Mouse (Mus musculus) urinary bladder, postnatal 25 days (tissue): Measurements from ENCODE around the gene Cd151.

Source experiments
- DNase-seq: peaks from one replicate; pipeline ENCODE4 v3.0.0; 2022; ENCODE audit warnings: low spot score

The Cd151 gene

DNA sequence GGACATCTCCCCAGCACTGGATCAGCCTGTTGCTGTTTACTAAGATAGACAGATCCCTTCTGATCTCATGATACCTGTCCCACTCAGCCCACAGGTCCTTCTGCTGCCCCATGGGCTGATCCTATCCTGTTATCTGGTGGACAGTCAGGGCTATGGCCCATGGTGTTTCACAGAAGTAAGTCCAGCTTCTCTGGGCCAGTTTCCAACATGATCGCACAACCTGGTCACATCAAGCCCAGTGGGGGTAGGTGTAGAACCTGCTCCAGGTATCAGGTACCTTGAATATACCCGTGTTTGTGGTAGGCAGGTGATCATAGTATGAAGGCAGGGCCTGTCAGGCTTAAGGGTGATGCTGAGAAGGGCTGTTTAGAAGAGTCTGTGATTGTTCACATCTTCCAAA, 28.2 kb downstream of the Cd151 start:
- no peak for DNase-seq

DNA sequence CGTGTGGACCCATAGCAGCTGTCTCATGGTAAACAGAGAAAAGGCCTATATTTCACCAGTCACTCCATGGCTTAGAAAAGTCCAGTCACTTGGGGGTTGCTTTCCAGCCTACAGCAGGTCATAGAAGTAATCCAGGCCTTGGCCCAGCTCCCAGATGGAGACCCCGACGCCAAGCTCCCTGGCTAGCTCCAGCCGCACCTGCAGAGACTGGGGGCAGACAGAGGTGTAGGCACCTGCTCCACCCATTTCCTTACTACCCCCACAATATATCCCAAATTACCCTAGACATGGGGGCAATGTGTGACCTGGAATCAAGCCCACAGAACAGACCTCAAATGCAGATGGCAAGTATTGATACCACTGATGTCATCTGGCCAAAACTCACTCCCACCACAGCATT, 28.7 kb downstream of the Cd151 start:
- no peak for DNase-seq

DNA sequence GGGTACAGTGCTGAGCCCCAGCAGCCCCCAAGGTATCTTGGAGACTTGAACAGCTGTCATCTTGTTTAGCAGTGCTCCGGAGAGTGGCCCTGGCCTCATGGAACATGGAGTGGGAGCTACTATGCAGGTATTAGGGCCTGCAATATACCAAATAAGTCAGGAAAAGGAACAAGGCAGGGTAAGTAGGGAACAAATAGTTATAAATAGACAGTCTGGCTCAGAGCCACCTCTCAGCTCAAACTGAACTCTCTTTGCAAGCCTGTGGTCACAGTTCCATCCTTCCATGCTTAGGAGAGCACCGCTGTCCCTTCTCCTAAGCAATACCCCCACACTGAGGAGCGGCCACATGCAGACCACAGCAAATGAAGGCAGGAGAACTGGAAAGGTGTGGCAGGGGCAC, 30.4 kb downstream of the Cd151 start:
- no peak for DNase-seq

DNA sequence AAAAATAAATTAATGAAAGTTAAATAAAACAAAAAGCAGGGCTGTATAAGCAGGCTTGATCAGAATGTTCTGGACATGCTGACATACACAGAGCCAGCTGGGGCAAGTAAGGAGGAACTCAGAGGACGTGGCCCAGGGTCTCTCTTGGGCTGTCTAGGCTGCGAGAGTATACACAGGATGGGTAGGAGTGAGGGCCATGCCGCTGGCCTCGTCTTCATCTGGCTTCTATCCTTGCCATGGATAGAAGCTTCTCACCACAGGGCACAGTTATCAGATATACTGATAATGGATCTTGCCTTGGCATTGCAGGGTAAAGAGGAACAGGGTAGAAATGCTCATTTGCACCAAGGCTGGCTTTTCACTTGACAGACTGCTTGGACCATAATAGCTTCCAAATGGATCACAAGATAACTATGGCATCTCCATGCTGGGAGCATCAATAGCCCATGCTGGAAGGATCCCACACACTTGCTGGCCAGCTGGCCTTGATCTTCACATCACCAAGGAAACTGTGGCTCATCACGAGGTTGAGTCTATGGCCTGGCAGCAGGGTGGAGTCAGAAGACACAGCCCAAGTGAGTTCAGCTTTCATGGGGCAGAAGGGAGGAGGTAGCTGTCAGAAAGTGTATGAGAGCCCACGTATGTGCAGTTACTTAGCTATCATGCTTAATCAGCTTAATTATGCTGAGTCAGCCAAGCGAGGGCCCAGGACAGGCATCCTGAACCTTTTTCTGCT, 34.8 kb downstream of the Cd151 start:
- DNase-seq, result no peak

DNA sequence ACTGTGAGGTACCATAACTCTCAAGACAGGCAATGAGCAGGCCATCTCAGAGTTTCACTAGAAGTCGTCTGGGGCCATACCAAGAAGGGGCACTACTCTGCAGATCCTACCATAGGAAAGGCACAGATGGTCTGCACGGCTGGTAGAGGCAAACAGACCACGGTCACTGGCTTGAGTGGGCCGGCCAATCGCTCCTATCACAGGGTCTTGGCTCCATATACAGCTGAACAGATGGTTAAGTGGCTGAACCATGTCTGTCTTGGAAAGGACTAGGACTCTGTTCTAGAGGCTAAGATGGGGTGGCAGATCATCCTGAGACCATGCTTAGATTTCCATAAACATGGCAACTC, 35.3 kb downstream of the Cd151 start:
- DNase-seq, result no peak

DNA sequence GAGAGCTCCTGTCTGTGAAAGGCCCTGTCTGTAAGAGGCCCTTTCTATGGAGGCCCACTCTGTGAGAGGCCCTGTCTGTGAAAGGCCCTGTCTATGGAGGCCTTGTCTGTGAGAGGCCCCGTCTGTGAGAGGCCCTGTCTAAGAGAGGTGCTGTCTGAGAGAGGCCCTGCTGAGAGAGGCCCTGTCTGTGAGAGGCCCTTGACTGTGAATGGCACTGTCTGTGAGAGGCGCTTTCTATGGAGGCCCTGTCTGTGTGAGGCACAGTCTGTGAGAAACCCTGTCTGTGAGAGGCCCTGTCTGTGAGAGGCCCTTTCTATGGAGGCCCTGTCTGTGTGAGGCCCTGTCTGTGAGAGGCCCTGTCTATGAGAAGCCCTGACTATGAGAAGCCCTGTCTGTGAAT, 39.1 kb downstream of the Cd151 start:
- no peak for DNase-seq

GRCm38 (mm10) chr7:141508160-141508559, 41.0 kb downstream of the Cd151 start:
- no peak for DNase-seq

- no peak for DNase-seq
These were observed 43.0 kb downstream of the Cd151 start for GRCm38 (mm10) chr7:141510196-141510595.

DNA sequence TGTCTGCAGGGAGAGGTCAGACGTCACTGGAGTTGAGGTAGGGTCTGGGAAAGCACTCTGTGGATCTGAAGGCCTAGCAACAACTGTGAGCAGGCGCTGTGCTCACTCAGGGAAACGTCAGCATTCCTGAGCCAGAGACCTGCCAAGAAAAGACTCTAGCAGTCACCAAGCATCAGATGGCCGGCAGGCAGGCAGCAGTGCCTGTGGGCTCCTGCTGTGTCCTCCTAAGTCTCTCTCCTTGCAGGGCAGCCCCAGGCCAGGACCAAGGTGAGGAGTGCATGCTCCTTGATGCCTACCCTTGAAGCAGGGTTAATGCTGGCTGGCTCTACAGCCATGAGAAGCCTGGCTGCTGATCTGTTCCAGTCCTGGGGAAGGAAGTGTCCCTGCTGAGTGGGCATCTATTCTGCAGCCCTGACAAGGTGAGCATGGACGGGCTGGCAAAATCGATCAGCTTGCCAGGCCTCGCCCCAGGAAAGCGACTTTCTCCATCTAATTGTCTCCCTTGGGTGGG, 43.5 kb downstream of the Cd151 start:
- DNase-seq, result no peak

GRCm38 (mm10) chr7:141517638-141518037, 50.4 kb downstream of the Cd151 start:
- DNase-seq, result no peak

GRCm38 (mm10) chr7:141518296-141518695, 51.1 kb downstream of the Cd151 start:
- DNase-seq, result no peak

DNA sequence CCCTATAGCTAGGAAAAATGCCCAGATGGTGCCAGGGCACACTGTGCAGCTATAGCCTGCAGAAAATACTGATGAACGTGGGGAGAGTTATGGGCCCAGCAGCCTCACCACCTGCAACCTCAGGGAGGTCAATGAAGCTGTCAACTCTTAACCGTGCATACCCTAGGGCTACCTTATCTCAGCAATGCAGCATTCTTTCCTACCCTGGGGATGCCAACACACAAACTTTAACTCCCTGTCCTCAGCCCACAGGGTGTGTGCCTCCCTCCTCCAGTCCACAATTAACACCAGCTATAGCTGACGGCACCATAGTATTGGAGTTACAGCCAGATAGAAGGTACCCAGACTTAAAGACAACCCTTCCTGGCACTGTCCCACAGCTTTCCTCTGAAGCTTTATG, 51.7 kb downstream of the Cd151 start:
- no peak for DNase-seq

- DNase-seq, result no peak
These were observed 52.6 kb downstream of the Cd151 start for GRCm38 (mm10) chr7:141519795-141520194.
